Mouse (Mus musculus): ENCODE data around the gene AA467197.

DNA sequence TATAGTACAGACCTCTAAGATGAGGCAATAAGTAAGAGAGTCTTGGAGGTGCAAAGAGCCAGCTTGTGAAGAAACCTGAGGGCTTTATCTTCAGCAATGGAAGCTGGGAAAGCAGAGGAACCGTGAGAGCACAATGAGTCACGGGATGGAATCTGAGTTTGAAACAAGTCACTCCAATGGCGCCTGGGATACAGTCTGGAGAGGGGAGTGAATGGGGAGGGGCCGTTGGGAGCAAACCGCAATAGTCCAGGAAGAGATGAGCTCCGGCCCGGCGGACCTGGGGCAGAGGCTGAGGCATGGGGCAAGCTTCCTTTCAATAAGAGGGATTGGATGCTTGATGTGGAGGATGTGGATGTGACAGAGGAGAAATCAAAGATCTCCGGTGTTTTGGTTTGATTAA lies 28.0 kb upstream of the AA467197 start:
- TF ChIP-seq CTCF (IDR thresholded peaks at IDR 0.05) (no peak), POLR2A (IDR thresholded peaks at IDR 0.05; ENCODE audit: insufficient read depth, low read depth, low read length) (no peak)
